Mouse (Mus musculus) megakaryocyte progenitor cell, adult 5-6 weeks (primary cell): Measurements from ENCODE around the gene B3gntl1. TPM values are rescaled to one million over a fixed set of nuclear protein-coding genes. Genes with fewer than 3 reads are reported as not detected.
A peak's percentile ranks its signal among the peaks of the same experiment; 100 is the strongest.
"Not testable (repeated sequence)": the region's sequence is repeated elsewhere in the genome, so short reads cannot be mapped to it uniquely, and the experiment has no call there.

Experiments
- ATAC-seq: replicated peaks from 2 replicates; pipeline ENCODE4 v1.8.0; 2016; ENCODE audit warnings: mild to moderate bottlenecking, moderate TSS enrichment, inconsistent platforms; ENCODE audit not compliant: poor library complexity
- total RNA-seq, 2 experiments: library from RNA; stranded (forward) in 1 of 2; stranded (reverse) in 1 of 2; fragments of 157-497, 149-512 nt in 1 of 2; fragments of 200-1000 nt in 1 of 2; gene quantifications; 2 replicates each; pipeline versions ENCODE4 v1.2.3 to v1.2.4; 2015 to 2017

The B3gntl1 gene
- total RNA-seq, 2 experiments from 2014 or later = 6.6 to 8.6 TPM

GRCm38 (mm10) chr11:121685491-121686001 lies 12.6 kb upstream of the B3gntl1 start:
- no peak for ATAC-seq

- no peak for ATAC-seq
These were observed 10.3 kb upstream of the B3gntl1 start for GRCm38 (mm10) chr11:121683243-121683642.

- peak; percentile 95 for ATAC-seq
These were observed 7.8 kb upstream of the B3gntl1 start for GRCm38 (mm10) chr11:121680750-121681149.

GRCm38 (mm10) chr11:121679581-121679980 lies 6.6 kb upstream of the B3gntl1 start:
- ATAC-seq = no peak

GRCm38 (mm10) chr11:121676836-121677235 lies 3.9 kb upstream of the B3gntl1 start:
- ATAC-seq = no peak

- no peak for ATAC-seq
These were observed 676 bp upstream of the B3gntl1 start for GRCm38 (mm10) chr11:121673629-121674028.

GRCm38 (mm10) chr11:121672312-121672989 lies 502 bp downstream of the B3gntl1 start:
- ATAC-seq = no peak

GRCm38 (mm10) chr11:121670926-121671325 lies 2.0 kb downstream of the B3gntl1 start:
- no peak for ATAC-seq

- no peak for ATAC-seq
These were observed 4.2 kb downstream of the B3gntl1 start for GRCm38 (mm10) chr11:121668776-121669175.

- ATAC-seq = no peak
These were observed 5.4 kb downstream of the B3gntl1 start for GRCm38 (mm10) chr11:121667541-121667940.

- ATAC-seq = no peak
These were observed 11.8 kb downstream of the B3gntl1 start for GRCm38 (mm10) chr11:121661116-121661515.

GRCm38 (mm10) chr11:121660604-121661003 lies 12.3 kb downstream of the B3gntl1 start:
- ATAC-seq = not testable (repeated sequence)

- ATAC-seq = no peak
These were observed 14.8 kb downstream of the B3gntl1 start for GRCm38 (mm10) chr11:121658151-121658550.

- peak; percentile 86 for ATAC-seq
These were observed 17.0 kb downstream of the B3gntl1 start for GRCm38 (mm10) chr11:121655807-121656511.

- ATAC-seq = peak; percentile 45
These were observed 17.7 kb downstream of the B3gntl1 start for GRCm38 (mm10) chr11:121655166-121655806.

GRCm38 (mm10) chr11:121654406-121654945 lies 18.5 kb downstream of the B3gntl1 start:
- ATAC-seq = no peak

- no peak for ATAC-seq
These were observed 19.3 kb downstream of the B3gntl1 start for GRCm38 (mm10) chr11:121653631-121654030.

GRCm38 (mm10) chr11:121652547-121653305 lies 20.2 kb downstream of the B3gntl1 start:
- ATAC-seq = peak; percentile 53

GRCm38 (mm10) chr11:121651983-121652382 lies 21.0 kb downstream of the B3gntl1 start:
- no peak for ATAC-seq

GRCm38 (mm10) chr11:121651556-121651955 lies 21.4 kb downstream of the B3gntl1 start:
- ATAC-seq = no peak

- no peak for ATAC-seq
These were observed 22.3 kb downstream of the B3gntl1 start for GRCm38 (mm10) chr11:121650668-121651067.
